Mouse (Mus musculus) frontal cortex, adult 2 months (tissue): ENCODE results near the gene Spcs2. TPM values are rescaled to one million over a fixed set of nuclear protein-coding genes. Genes with fewer than 3 reads are reported as not detected.

ENCODE experiments used
- DNase-seq, 2 experiments: peaks; one replicate each; pipeline ENCODE4 v3.0.0; 2022; ENCODE audit warnings: low spot score in 1 of 2; ENCODE audit errors: extremely low spot score in 1 of 2
- polyA plus RNA-seq: library from polyadenylated mRNA; depleted of rRNA; stranded (reverse); fragments of >200 nt; gene quantifications from 2 replicates; pipeline ENCODE4 v1.2.3, GENCODE M21; 2012; rRNA removed

The Spcs2 gene
- polyA plus RNA-seq = 76.6 and 83.9 TPM in 2 replicates

- no peak for DNase-seq
Observed at GRCm38 (mm10) chr7:99863362-99863761, at the start of gene Spcs2. Gene Spcs2 (minus strand): TSS chr7:99863462.

GRCm38 (mm10) chr7:99911038-99911437 is 47.8 kb upstream of the Spcs2 start:
- no peak for DNase-seq

- DNase-seq = no peak
Observed at GRCm38 (mm10) chr7:99907463-99907862, 44.2 kb upstream of the Spcs2 start.

GRCm38 (mm10) chr7:99906346-99906745 is 43.1 kb upstream of the Spcs2 start:
- no peak for DNase-seq

- no peak for DNase-seq
Observed at GRCm38 (mm10) chr7:99904421-99905005, 41.3 kb upstream of the Spcs2 start.

- DNase-seq = no peak
Observed at GRCm38 (mm10) chr7:99902918-99903665, 39.8 kb upstream of the Spcs2 start.

- DNase-seq = peak; percentile 71
Observed at GRCm38 (mm10) chr7:99902208-99902607, 38.9 kb upstream of the Spcs2 start.

GRCm38 (mm10) chr7:99896905-99897304 is 33.6 kb upstream of the Spcs2 start:
- DNase-seq = no peak

- no peak for DNase-seq
Observed at GRCm38 (mm10) chr7:99894478-99894877, 31.2 kb upstream of the Spcs2 start.

- DNase-seq = no peak
Observed at GRCm38 (mm10) chr7:99893967-99894366, 30.7 kb upstream of the Spcs2 start.

- DNase-seq = no peak
Observed at GRCm38 (mm10) chr7:99892351-99892750, 29.1 kb upstream of the Spcs2 start.

- DNase-seq = no peak
Observed at GRCm38 (mm10) chr7:99891471-99891870, 28.2 kb upstream of the Spcs2 start.

- DNase-seq = no peak
Observed at GRCm38 (mm10) chr7:99890168-99890755, 27.0 kb upstream of the Spcs2 start.

GRCm38 (mm10) chr7:99889175-99889880 is 26.1 kb upstream of the Spcs2 start:
- DNase-seq = no peak

GRCm38 (mm10) chr7:99887743-99888142 is 24.5 kb upstream of the Spcs2 start:
- no peak for DNase-seq

GRCm38 (mm10) chr7:99887230-99887735 is 24.0 kb upstream of the Spcs2 start:
- no peak for DNase-seq

- no peak for DNase-seq
Observed at GRCm38 (mm10) chr7:99878254-99878653, 15.0 kb upstream of the Spcs2 start.

- DNase-seq = peak; percentile 63 to 96
Observed at GRCm38 (mm10) chr7:99876345-99876744, 13.1 kb upstream of the Spcs2 start.

- no peak for DNase-seq
Observed at GRCm38 (mm10) chr7:99875891-99876290, 12.6 kb upstream of the Spcs2 start.

GRCm38 (mm10) chr7:99873965-99874364 is 10.7 kb upstream of the Spcs2 start:
- no peak for DNase-seq

GRCm38 (mm10) chr7:99869296-99869695 is 6.0 kb upstream of the Spcs2 start:
- no peak for DNase-seq
